Mouse (Mus musculus): ENCODE data around the gene Kcnma1.

The Kcnma1 gene

GRCm38 (mm10) chr14:23618081-23618480 is 396.2 kb downstream of the Kcnma1 start:
- no peak for DNase-seq (ENCODE audit: extremely low spot score, low read depth, low spot score)

DNA sequence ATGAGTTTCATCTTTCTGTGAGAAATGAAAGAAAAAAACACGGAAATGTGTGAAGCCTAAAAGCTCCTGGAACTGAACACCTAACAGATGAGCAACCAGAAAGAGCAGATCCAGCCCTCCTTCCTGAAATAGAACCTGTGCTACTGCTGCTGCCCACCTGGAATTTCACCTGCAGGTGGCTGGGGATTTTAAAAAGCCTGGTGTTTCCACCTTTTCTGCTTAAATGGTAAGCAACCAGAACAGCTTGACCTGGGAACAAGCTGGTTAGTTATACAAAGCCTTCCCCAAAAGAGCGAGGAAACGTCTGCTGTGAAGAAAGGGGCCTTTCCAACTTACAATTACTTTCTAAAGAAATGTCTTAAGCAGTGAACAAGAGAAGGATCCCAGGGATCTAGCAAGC is 404.2 kb downstream of the Kcnma1 start:
- no peak for DNase-seq (ENCODE audit: extremely low spot score, low read depth, low spot score)

GRCm38 (mm10) chr14:23605740-23606139 is 408.6 kb downstream of the Kcnma1 start:
- DNase-seq (ENCODE audit: extremely low spot score, low read depth, low spot score), result no peak

- no peak for DNase-seq (ENCODE audit: extremely low spot score, low read depth, low spot score)
These were observed 411.4 kb downstream of the Kcnma1 start for GRCm38 (mm10) chr14:23602937-23603336.

- no peak for DNase-seq (ENCODE audit: extremely low spot score, low read depth, low spot score)
These were observed 412.2 kb downstream of the Kcnma1 start for GRCm38 (mm10) chr14:23602054-23602453.

DNA sequence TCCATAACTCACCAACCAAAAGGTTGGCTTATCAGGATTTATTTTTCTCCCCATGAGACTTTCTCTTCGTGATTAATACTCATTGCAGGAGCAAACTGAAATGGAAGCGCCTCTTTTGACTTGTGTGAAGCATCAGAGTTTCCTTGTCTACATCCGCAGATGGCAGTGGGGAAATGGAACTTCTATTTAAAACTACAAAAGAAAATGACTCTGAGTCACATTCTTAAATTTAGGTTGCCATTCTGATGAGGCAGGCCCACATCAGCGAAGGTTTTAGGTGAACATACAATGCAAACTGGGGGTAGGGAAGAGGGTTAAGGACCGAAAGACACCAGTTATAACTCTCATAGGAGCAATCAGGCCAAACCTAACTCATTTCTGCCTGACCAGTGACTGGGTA is 419.7 kb downstream of the Kcnma1 start:
- no peak for DNase-seq (ENCODE audit: extremely low spot score, low read depth, low spot score)

- no peak for DNase-seq (ENCODE audit: extremely low spot score, low read depth, low spot score)
These were observed 421.4 kb downstream of the Kcnma1 start for GRCm38 (mm10) chr14:23592826-23593447.

GRCm38 (mm10) chr14:23589744-23590481 is 424.4 kb downstream of the Kcnma1 start:
- DNase-seq (ENCODE audit: extremely low spot score, low read depth, low spot score), result no peak

GRCm38 (mm10) chr14:23587451-23587850 is 426.8 kb downstream of the Kcnma1 start:
- no peak for DNase-seq (ENCODE audit: extremely low spot score, low read depth, low spot score)

- peak; percentile 74 for DNase-seq (ENCODE audit: extremely low spot score, low read depth, low spot score)
These were observed 431.1 kb downstream of the Kcnma1 start for GRCm38 (mm10) chr14:23583235-23583634.

- no peak for DNase-seq (ENCODE audit: extremely low spot score, low read depth, low spot score)
These were observed 433.0 kb downstream of the Kcnma1 start for GRCm38 (mm10) chr14:23581282-23581681.

- no peak for DNase-seq (ENCODE audit: extremely low spot score, low read depth, low spot score)
These were observed 438.3 kb downstream of the Kcnma1 start for GRCm38 (mm10) chr14:23575951-23576350.

GRCm38 (mm10) chr14:23574136-23574535 is 440.2 kb downstream of the Kcnma1 start:
- no peak for DNase-seq (ENCODE audit: extremely low spot score, low read depth, low spot score)

DNA sequence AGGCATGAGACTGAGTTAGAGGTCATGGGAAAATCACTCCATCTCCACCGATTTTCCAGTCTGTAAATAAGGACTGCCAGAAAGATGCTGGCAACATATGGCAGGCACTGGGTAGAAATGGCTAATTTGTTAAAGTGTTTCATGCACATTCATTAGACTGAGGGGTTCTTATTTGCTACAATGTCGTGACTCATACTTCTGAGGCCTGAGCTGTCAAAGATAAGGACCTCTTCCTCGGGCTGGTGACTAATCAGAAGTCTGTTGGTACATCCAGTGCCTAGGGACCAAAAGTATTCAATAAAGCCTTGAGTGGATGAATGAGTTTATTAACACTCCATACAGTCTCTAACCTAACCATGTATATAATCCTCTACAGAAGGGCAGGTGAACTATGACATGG is 440.9 kb downstream of the Kcnma1 start:
- DNase-seq (ENCODE audit: extremely low spot score, low read depth, low spot score), result no peak

GRCm38 (mm10) chr14:23572778-23573177 is 441.5 kb downstream of the Kcnma1 start:
- DNase-seq (ENCODE audit: extremely low spot score, low read depth, low spot score), result no peak

GRCm38 (mm10) chr14:23570251-23570650 is 444.0 kb downstream of the Kcnma1 start:
- DNase-seq (ENCODE audit: extremely low spot score, low read depth, low spot score), result no peak

GRCm38 (mm10) chr14:23565931-23566330 is 448.4 kb downstream of the Kcnma1 start:
- DNase-seq (ENCODE audit: extremely low spot score, low read depth, low spot score), result no peak

DNA sequence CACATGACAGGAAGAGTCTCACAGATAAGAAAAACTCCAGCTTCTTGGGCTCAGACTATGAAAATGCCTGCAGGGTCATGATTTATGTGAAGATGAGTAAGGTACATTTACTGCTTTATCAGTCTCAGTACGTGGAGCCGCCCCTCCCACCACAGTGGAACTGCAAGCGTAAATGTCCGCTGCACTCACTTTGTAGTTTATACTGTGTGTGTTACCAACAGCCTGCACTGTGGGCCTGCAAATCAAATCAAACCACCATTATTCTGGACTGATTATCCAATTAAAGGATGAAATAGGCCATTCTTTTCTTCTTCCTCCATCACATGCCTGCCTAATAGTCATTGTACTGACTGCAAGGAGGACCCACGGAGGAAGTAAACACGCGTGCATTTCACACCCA is 449.8 kb downstream of the Kcnma1 start:
- DNase-seq (ENCODE audit: extremely low spot score, low read depth, low spot score), result no peak

GRCm38 (mm10) chr14:23563180-23563579 is 451.1 kb downstream of the Kcnma1 start:
- no peak for DNase-seq (ENCODE audit: extremely low spot score, low read depth, low spot score)

DNA sequence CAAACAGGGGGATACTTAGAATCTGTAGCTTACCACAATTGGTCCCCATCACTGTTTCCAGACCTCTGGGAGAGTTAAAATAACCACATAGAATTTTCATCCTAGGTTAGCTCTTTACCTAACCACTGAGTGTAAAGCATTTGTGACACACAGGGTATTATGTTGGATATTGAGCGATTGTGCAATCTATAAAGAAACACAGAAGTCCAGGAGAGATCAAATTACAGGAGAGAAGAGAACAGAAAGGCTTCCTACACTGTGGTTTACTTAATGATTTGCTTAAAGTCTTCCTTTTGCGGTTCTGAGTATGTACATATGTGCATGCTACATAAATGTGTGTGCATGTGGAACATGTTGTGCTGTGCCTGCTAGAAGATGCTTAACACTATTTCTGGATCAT is 458.6 kb downstream of the Kcnma1 start:
- no peak for DNase-seq (ENCODE audit: extremely low spot score, low read depth, low spot score)

GRCm38 (mm10) chr14:23552252-23552974 is 461.9 kb downstream of the Kcnma1 start:
- DNase-seq (ENCODE audit: extremely low spot score, low read depth, low spot score), result no peak

GRCm38 (mm10) chr14:23550467-23550866 is 463.8 kb downstream of the Kcnma1 start:
- DNase-seq (ENCODE audit: extremely low spot score, low read depth, low spot score), result no peak
